Mouse (Mus musculus): ENCODE data around the gene Napepld.

DNA sequence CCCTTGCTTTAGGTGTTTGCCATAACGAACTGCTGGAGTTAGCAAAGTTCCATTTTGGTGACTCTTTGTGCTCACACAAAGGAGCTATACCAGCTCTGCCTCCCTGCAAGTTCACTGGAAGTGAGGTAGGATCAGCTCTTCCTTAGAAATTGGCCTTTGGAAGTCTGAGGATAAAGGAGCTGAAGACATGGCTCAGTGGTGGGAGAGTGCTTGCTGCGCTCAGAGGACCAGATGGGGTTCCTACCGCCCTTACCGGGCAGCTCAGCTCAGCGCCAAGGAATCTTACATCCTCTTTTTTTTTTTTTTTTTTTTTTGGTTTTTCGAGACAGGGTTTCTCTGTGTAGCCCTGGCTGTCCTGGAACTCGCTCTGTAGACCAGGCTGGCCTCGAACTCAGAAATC is 44.8 kb upstream of the Napepld start:
- TF ChIP-seq CTCF (IDR thresholded peaks at IDR 0.05; ENCODE audit: borderline replicate concordance, insufficient read depth, low read depth, low read length): no peak
- TF ChIP-seq POLR2A (IDR thresholded peaks at IDR 0.05; ENCODE audit: borderline replicate concordance, insufficient read depth, low read length): no peak
